Mouse (Mus musculus) thymus, adult 2 months (tissue): ENCODE measurements around the gene Tmem184a.

Source experiments
- CTCF ChIP-seq: fragments of 200-500 bp; IDR thresholded peaks from 2 replicates; pipeline ENCODE4 v1.5.1; 2012; ENCODE audit warnings: mild to moderate bottlenecking, control low read depth, low read length, moderate library complexity, borderline replicate concordance; ENCODE audit not compliant: control insufficient read depth, poor library complexity, insufficient read depth; ENCODE audit errors: extremely low read depth
- POLR2A ChIP-seq: fragments of 200-500 bp; IDR thresholded peaks from 2 replicates; pipeline ENCODE4 v1.6.1; 2012; ENCODE audit warnings: mild to moderate bottlenecking, low read length, control low read depth, moderate library complexity; ENCODE audit not compliant: control insufficient read depth, poor library complexity, insufficient read depth; ENCODE audit errors: extremely low read depth

GRCm38 (mm10) chr5:139860328-139861104, 40.8 kb upstream of the Tmem184a start:
- TF ChIP-seq CTCF = no peak
- no peak for TF ChIP-seq POLR2A
